Mouse (Mus musculus): Measurements from ENCODE around the gene Grik1. TPM values are rescaled to one million over a fixed set of nuclear protein-coding genes. Genes with fewer than 3 reads are reported as not detected.

Gene Grik1
- polyA plus RNA-seq, 1 experiment from 2014 or later = 0.39 TPM

DNA sequence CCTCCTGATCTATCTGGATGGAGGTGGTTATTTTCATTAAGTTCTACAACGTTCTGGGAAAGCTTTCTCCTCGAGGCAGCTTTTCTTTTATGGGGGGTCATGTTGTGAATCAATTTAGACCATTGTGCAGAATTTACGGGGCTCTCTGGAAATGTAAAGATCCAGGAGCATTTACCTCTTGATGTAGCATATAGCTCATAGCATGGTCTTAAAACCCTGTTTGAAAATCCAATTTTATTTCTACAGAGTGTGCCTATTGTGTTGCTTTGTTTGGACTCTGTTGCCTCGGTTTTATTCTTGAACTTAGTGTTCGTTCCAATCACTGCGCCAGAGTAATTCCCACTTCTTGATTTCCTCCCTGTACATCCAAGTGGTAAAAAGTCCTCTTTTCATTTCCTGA is 328.6 kb downstream of the Grik1 start:
- no peak for TF ChIP-seq CTCF (IDR thresholded peaks at IDR 0.05; ENCODE audit: low read depth)
- DNase-seq (no peak), ATAC-seq (ENCODE audit: insufficient read depth) (no peak)
- whole genome bisulfite sequencing = 80% methylated on average over 6 of the region's 6 CpGs
- Histone ChIP-seq H3K4me2 (no peak overlapping the region), H3K27me3 (ENCODE audit: insufficient read depth, low read length) (no peaks in the 10 kb centered on the region), H3K4me1 (ENCODE audit: insufficient read depth) (no peaks in the 10 kb centered on the region), H3K9ac (no peak overlapping the region), H3K4me3 (ENCODE audit: low read depth, low read length) (no peak overlapping the region), H3K36me3 (ENCODE audit: insufficient read depth) (no peaks in the 10 kb centered on the region), H3K9me3 (ENCODE audit: low read depth, low read length) (no peaks in the 10 kb centered on the region), H3K27ac (ENCODE audit: low read depth) (no peak overlapping the region)

DNA sequence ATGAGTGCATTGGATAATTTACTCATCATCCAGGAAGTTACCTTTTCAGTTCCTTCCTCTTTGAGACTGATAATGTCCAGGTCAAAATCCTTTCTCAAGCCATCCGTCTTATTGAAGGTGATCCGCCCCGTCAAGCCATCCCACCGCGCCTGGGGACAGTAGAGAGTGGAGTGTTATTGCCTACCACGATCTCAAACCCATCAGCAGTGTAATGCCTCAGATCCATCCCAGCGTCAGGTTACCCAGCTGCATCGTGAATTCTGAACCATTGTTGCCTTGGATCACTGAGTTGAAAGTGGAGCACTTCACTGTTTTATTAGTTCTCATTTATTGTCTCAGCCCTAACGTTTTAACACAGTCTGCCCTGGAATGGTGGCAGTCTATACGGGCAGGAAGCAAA is 332.6 kb downstream of the Grik1 start:
- no peaks in the 10 kb centered on the region for H3K4me1 ChIP-seq (ENCODE audit: insufficient read depth)
- TF ChIP-seq CTCF (IDR thresholded peaks at IDR 0.05; ENCODE audit: low read depth) = no peak
- H3K4me2 ChIP-seq = no peak overlapping the region
- no peak overlapping the region for H3K4me3 ChIP-seq (ENCODE audit: low read depth, low read length)
- no peaks in the 10 kb centered on the region for H3K27me3 ChIP-seq (ENCODE audit: insufficient read depth, low read length)
- 88% methylated on average over 10 of the region's 10 CpGs for WGBS
- no peak for DNase-seq
- H3K36me3 ChIP-seq (ENCODE audit: insufficient read depth) = no peaks in the 10 kb centered on the region
- H3K9ac ChIP-seq = no peak overlapping the region
- H3K27ac ChIP-seq (ENCODE audit: low read depth) = no peak overlapping the region
- H3K9me3 ChIP-seq (ENCODE audit: low read depth, low read length) = no peaks in the 10 kb centered on the region
- ATAC-seq (ENCODE audit: insufficient read depth) = no peak

DNA sequence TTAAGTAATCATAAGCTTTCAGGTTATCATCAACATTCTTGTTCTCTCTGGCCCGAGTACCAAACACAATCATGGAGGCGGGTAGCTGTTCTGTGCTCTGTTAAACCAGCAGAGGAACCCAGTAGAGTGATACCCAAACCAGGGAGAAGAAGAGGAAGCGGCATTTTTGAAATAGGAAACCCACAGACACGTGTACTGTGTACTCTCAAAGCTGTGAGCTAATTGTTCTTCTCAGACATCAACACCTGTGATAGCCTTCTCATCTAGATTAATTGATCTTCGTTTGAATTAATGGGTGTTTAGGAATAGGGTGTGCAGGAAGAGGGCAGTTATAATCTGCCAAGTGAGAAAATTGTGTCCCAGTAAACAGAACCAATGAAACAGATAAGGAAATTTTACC is 333.9 kb downstream of the Grik1 start:
- TF ChIP-seq CTCF (IDR thresholded peaks at IDR 0.05; ENCODE audit: low read depth) = no peak
- DNase-seq (no peak), ATAC-seq (ENCODE audit: insufficient read depth) (no peak)
- H3K9me3 ChIP-seq (ENCODE audit: low read depth, low read length) = no peaks in the 10 kb centered on the region
- no peaks in the 10 kb centered on the region for H3K27me3 ChIP-seq (ENCODE audit: insufficient read depth, low read length)
- 60% methylated on average over 5 of the region's 5 CpGs for WGBS
- no peaks in the 10 kb centered on the region for H3K4me1 ChIP-seq (ENCODE audit: insufficient read depth)
- H3K27ac ChIP-seq (ENCODE audit: low read depth) = no peak overlapping the region
- no peaks in the 10 kb centered on the region for H3K36me3 ChIP-seq (ENCODE audit: insufficient read depth)
- H3K4me2 ChIP-seq = no peak overlapping the region
- no peak overlapping the region for H3K4me3 ChIP-seq (ENCODE audit: low read depth, low read length)
- no peak overlapping the region for H3K9ac ChIP-seq

DNA sequence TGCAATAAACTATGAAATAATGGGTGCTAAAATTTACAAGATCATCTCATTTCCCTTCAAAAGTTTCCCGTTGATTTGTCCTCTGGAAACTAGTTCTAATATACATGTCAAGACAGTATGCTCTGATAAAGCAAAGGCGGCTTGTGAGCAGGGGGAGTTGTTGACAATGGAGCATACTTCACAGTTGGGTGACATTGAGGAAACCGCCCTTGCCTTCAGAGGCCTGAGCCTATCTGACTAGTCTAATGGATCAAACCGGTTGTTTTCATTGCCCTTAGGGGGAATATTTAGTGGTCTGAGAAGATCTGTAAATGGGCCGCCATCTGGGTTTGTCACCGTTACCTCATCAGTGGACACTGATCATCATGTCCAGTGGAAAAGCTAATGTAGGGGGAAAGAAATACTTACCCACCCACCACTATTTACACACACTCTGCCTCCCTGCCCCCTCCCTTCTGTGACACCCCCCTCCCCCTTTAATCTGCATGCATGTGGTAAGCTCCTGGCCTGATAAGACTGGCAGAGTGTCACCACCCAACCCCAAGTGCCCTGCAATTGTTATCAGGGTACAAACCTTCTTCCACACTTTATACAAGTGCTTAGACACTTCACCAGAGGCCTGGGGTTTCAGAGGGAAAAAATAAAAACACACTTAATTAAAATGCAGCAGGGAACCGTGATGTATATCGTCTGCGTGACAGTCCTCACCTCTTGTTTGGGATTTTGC is 335.2 kb downstream of the Grik1 start:
- H3K27ac ChIP-seq (ENCODE audit: low read depth) = no peak overlapping the region
- WGBS = 67% methylated on average over 9 of the region's 9 CpGs
- H3K4me2 ChIP-seq = no peak overlapping the region
- DNase-seq = no peak
- no peak overlapping the region for H3K9ac ChIP-seq
- TF ChIP-seq CTCF (IDR thresholded peaks at IDR 0.05; ENCODE audit: low read depth) = no peak
- ATAC-seq (ENCODE audit: insufficient read depth) = no peak
- H3K4me3 ChIP-seq (ENCODE audit: low read depth, low read length) = no peak overlapping the region
- no peaks in the 10 kb centered on the region for H3K27me3 ChIP-seq (ENCODE audit: insufficient read depth, low read length)
- no peaks in the 10 kb centered on the region for H3K36me3 ChIP-seq (ENCODE audit: insufficient read depth)
- no peaks in the 10 kb centered on the region for H3K9me3 ChIP-seq (ENCODE audit: low read depth, low read length)
- no peaks in the 10 kb centered on the region for H3K4me1 ChIP-seq (ENCODE audit: insufficient read depth)

DNA sequence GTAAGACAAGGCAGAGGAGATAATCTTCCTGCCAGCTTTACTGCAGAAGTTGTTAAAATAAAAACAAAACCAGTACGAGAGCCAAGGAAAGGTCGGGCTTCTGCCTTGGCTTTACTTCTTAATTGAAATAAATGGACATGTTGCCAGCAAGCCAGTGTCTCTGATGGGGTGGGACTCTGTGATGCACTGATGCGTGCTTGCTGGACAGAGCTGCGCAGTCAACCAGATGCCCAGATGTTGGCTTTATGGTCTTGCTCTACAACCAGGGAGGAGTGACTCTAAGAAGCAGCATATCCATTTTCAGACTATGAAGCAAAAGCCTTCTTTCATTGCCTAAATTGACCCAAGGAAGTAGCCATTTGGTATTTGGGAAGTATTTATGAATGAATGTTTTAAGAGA is 336.9 kb downstream of the Grik1 start:
- DNase-seq (no peak), ATAC-seq (ENCODE audit: insufficient read depth) (no peak)
- no peak overlapping the region for H3K27ac ChIP-seq (ENCODE audit: low read depth)
- no peaks in the 10 kb centered on the region for H3K9me3 ChIP-seq (ENCODE audit: low read depth, low read length)
- no peaks in the 10 kb centered on the region for H3K36me3 ChIP-seq (ENCODE audit: insufficient read depth)
- no peak for TF ChIP-seq CTCF (IDR thresholded peaks at IDR 0.05; ENCODE audit: low read depth)
- H3K4me1 ChIP-seq (ENCODE audit: insufficient read depth) = no peaks in the 10 kb centered on the region
- H3K4me2 ChIP-seq = no peak overlapping the region
- no peak overlapping the region for H3K9ac ChIP-seq
- H3K4me3 ChIP-seq (ENCODE audit: low read depth, low read length) = no peak overlapping the region
- no peaks in the 10 kb centered on the region for H3K27me3 ChIP-seq (ENCODE audit: insufficient read depth, low read length)
- WGBS = 75% methylated on average over 4 of the region's 4 CpGs

DNA sequence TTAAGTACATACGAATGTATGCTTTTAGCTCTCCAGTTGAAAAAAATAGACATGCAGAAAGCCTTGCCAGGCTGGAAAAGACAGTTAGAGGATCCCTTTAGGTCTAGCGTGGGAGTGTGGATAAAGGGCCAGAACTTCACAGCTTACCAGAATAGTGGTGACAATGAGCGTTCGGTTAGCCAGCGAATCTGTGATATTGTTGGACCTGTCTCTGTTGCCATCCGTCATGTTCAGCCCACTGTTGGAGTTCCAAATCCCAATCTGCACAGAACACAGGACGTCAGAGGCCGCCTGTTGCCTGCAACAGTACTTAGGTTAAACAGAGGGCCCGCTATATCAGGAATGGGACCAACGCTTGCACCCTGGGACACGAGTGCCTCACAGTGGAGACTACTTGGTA is 340.2 kb downstream of the Grik1 start:
- Histone ChIP-seq H3K4me1 (ENCODE audit: insufficient read depth) (no peaks in the 10 kb centered on the region), H3K9ac (no peak overlapping the region), H3K36me3 (ENCODE audit: insufficient read depth) (no peaks in the 10 kb centered on the region), H3K27ac (ENCODE audit: low read depth) (no peak overlapping the region), H3K4me2 (no peak overlapping the region), H3K9me3 (ENCODE audit: low read depth, low read length) (no peaks in the 10 kb centered on the region), H3K27me3 (ENCODE audit: insufficient read depth, low read length) (no peaks in the 10 kb centered on the region), H3K4me3 (ENCODE audit: low read depth, low read length) (no peak overlapping the region)
- no peak for DNase-seq
- ATAC-seq (ENCODE audit: insufficient read depth) = no peak
- TF ChIP-seq CTCF (IDR thresholded peaks at IDR 0.05; ENCODE audit: low read depth) = no peak
- WGBS = 84% methylated on average over 11 of the region's 11 CpGs

DNA sequence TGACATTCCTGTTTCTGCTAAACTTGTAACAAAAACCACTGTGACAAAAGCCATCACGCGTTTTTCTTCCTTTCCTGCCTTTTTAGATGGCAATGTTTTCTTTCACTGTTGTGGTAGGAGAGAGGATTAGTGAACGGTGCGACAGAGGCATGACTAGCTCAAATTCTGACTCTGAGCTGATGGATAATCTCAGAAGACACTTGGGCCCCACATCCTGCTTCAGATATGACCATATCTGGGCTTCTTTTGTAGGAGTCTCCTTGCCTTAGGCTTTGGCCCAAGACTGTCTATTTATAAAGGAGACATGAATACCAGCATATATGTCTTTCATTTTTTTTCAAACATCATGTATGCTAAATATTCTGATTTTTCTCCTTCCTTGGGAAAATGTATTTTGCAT is 341.9 kb downstream of the Grik1 start:
- H3K27me3 ChIP-seq (ENCODE audit: insufficient read depth, low read length) = no peaks in the 10 kb centered on the region
- no peak overlapping the region for H3K9ac ChIP-seq
- no peaks in the 10 kb centered on the region for H3K9me3 ChIP-seq (ENCODE audit: low read depth, low read length)
- H3K4me1 ChIP-seq (ENCODE audit: insufficient read depth) = no peaks in the 10 kb centered on the region
- no peak for TF ChIP-seq CTCF (IDR thresholded peaks at IDR 0.05; ENCODE audit: low read depth)
- no peaks in the 10 kb centered on the region for H3K36me3 ChIP-seq (ENCODE audit: insufficient read depth)
- WGBS = 62% methylated on average over 4 of the region's 4 CpGs
- ATAC-seq (ENCODE audit: insufficient read depth) (no peak), DNase-seq (no peak)
- H3K27ac ChIP-seq (ENCODE audit: low read depth) = no peak overlapping the region
- no peak overlapping the region for H3K4me3 ChIP-seq (ENCODE audit: low read depth, low read length)
- H3K4me2 ChIP-seq = no peak overlapping the region

All from lung, embryonic 14.5 days (tissue).